Mouse (Mus musculus) liver, adult 2 months (tissue): ENCODE data around the gene Btnl2. TPM values are rescaled to one million over a fixed set of nuclear protein-coding genes. Genes with fewer than 3 reads are reported as not detected.
A peak's percentile ranks its signal among the peaks of the same experiment; 100 is the strongest.

Source experiments
- DNase-seq: peaks from one replicate; pipeline ENCODE4 v3.0.0-alpha.2; 2011; ENCODE audit warnings: low read depth, low spot score; ENCODE audit errors: extremely low read depth
- H3K27ac ChIP-seq: fragments of 200-500 bp; replicated peaks from 2 replicates; pipeline ENCODE4 v1.5.1; 2012; ENCODE audit warnings: low read depth, mild to moderate bottlenecking, control low read depth, inconsistent platforms, low read length; ENCODE audit not compliant: insufficient read depth
- H3K27me3 ChIP-seq: fragments of 200-500 bp; 2 replicates; pipeline ENCODE4 v1.6.1; 2012; ENCODE audit warnings: mild to moderate bottlenecking, moderate library complexity, low read length, inconsistent platforms; ENCODE audit not compliant: control insufficient read depth, insufficient read depth
- H3K36me3 ChIP-seq: fragments of 200-500 bp; 2 replicates; pipeline ENCODE4 v1.6.1; 2012; ENCODE audit warnings: low read length, inconsistent platforms; ENCODE audit not compliant: control insufficient read depth, insufficient read depth
- H3K4me1 ChIP-seq: fragments of 200-500 bp; 2 replicates; pipeline ENCODE4 v1.6.1; 2011; ENCODE audit warnings: low read length; ENCODE audit not compliant: control insufficient read depth, insufficient read depth
- H3K4me3 ChIP-seq: fragments of 200-500 bp; 2 replicates; pipeline ENCODE4 v1.5.1; 2011; ENCODE audit warnings: low read depth, mild to moderate bottlenecking, control low read depth, low read length, moderate library complexity; ENCODE audit not compliant: insufficient read depth
- H3K79me2 ChIP-seq: fragments of 200-500 bp; 2 replicates; pipeline ENCODE4 v1.6.1; 2012; ENCODE audit warnings: inconsistent platforms, mild to moderate bottlenecking, low read length, moderate library complexity; ENCODE audit not compliant: control insufficient read depth, insufficient read depth
- H3K9ac ChIP-seq: fragments of 200-500 bp; 2 replicates; pipeline ENCODE4 v1.6.1; 2012; ENCODE audit warnings: low read depth, mild to moderate bottlenecking, control low read depth, inconsistent platforms, low read length
- CTCF ChIP-seq: fragments of 200-500 bp; IDR thresholded peaks from 2 replicates; pipeline ENCODE4 v1.5.1; 2011; ENCODE audit warnings: low read depth, low read length, control low read depth
- POLR2A ChIP-seq: fragments of 200-500 bp; IDR thresholded peaks from 2 replicates; pipeline ENCODE4 v1.6.1; 2011; ENCODE audit warnings: low read length, control low read depth; ENCODE audit not compliant: insufficient read depth; ENCODE audit errors: extremely low read depth
- WGBS: fragments of 180-500 bp; shearing (Covaris S2); methylation state at CpG from one replicate; pipeline ENCODE4 v1.1.7; 2018; 5-methylcytosine and 5-hydroxymethylcytosine counted together
- polyA plus RNA-seq: library from polyadenylated mRNA; depleted of rRNA; stranded (reverse); fragments of >200 nt; gene quantifications from 2 replicates; pipeline ENCODE4 v1.2.3, GENCODE M21; 2012
- total RNA-seq: library from RNA; depleted of rRNA; stranded (reverse); fragments of >200 nt; gene quantifications from 2 replicates; pipeline ENCODE4 v1.2.3, GENCODE M21; 2014

Btnl2 gene
- total and polyA plus RNA-seq, 2 experiments: 0.09 TPM; not detected in 1

GRCm38 (mm10) chr17:34384699-34385098 lies 30.1 kb downstream of the Btnl2 start:
- H3K27me3 ChIP-seq: no peaks in the 10 kb centered on the region; the same call in 1 of the 2 replicates
- no peak for DNase-seq
- no peak overlapping the region for H3K27ac ChIP-seq
- no peaks in the 10 kb centered on the region for H3K4me1 ChIP-seq
- H3K79me2 ChIP-seq: no peaks in the 10 kb centered on the region
- WGBS: 80% methylated on average over 3 of the region's 3 CpGs
- no peak for TF ChIP-seq CTCF
- TF ChIP-seq POLR2A: no peak
- no peak overlapping the region for H3K9ac ChIP-seq
- H3K4me3 ChIP-seq: no peak overlapping the region
- no peaks in the 10 kb centered on the region for H3K36me3 ChIP-seq

- Histone ChIP-seq H3K27ac (no peak overlapping the region), H3K27me3 (no peaks in the 10 kb centered on the region; the same call in 1 of the 2 replicates), H3K4me3 (no peak overlapping the region), H3K79me2 (no peaks in the 10 kb centered on the region), H3K36me3 (no peaks in the 10 kb centered on the region), H3K9ac (no peak overlapping the region), H3K4me1 (no peaks in the 10 kb centered on the region)
- WGBS: 80% methylated on average over 2 of the region's 2 CpGs
- DNase-seq: no peak
- no peak for TF ChIP-seq CTCF
- no peak for TF ChIP-seq POLR2A
Observed at GRCm38 (mm10) chr17:34386656-34387055, 32.0 kb downstream of the Btnl2 start.

GRCm38 (mm10) chr17:34388513-34388912 lies 33.9 kb downstream of the Btnl2 start:
- H3K9ac ChIP-seq: no peak overlapping the region
- WGBS: 42% methylated on average over 4 of the region's 4 CpGs
- no peaks in the 10 kb centered on the region; the same call in 1 of the 2 replicates for H3K27me3 ChIP-seq
- peak; percentile 41 for DNase-seq
- no peaks in the 10 kb centered on the region for H3K79me2 ChIP-seq
- no peaks in the 10 kb centered on the region for H3K36me3 ChIP-seq
- no peak overlapping the region for H3K4me3 ChIP-seq
- peak; percentile 73 for TF ChIP-seq CTCF
- TF ChIP-seq POLR2A: no peak
- H3K4me1 ChIP-seq: no peaks in the 10 kb centered on the region
- no peak overlapping the region for H3K27ac ChIP-seq

GRCm38 (mm10) chr17:34391507-34391906 lies 36.9 kb downstream of the Btnl2 start:
- no peak overlapping the region for H3K27ac ChIP-seq
- TF ChIP-seq CTCF: no peak
- no peak for TF ChIP-seq POLR2A
- 60% methylated on average over 7 of the region's 7 CpGs for WGBS

GRCm38 (mm10) chr17:34392321-34392720 lies 37.7 kb downstream of the Btnl2 start:
- WGBS: 8% methylated on average over 24 of the region's 24 CpGs
- no peak overlapping the region for H3K4me3 ChIP-seq
- H3K27ac ChIP-seq: no peak overlapping the region

More at GRCm38 (mm10) chr17:34391507-34391906, 36.9 kb downstream of the Btnl2 start:
- no peaks in the 10 kb centered on the region for H3K36me3 ChIP-seq
- no peaks in the 10 kb centered on the region for H3K27me3 ChIP-seq
- H3K79me2 ChIP-seq: no peaks in the 10 kb centered on the region
- H3K4me1 ChIP-seq: no peaks in the 10 kb centered on the region
- no peak overlapping the region for H3K9ac ChIP-seq
- H3K4me3 ChIP-seq: no peak overlapping the region
- DNase-seq: no peak

GRCm38 (mm10) chr17:34397357-34397756 lies 42.7 kb downstream of the Btnl2 start:
- Histone ChIP-seq H3K79me2 (no peaks in the 10 kb centered on the region), H3K9ac (no peak overlapping the region), H3K4me3 (no peak overlapping the region), H3K27ac (no peak overlapping the region), H3K27me3 (0 out of 2 replicates have a peak, but pooled peaks cover 2% of the 10 kb centered on the region), H3K36me3 (no peaks in the 10 kb centered on the region), H3K4me1 (no peaks in the 10 kb centered on the region)
- WGBS: 63% methylated on average over 5 of the region's 5 CpGs
- TF ChIP-seq CTCF (peak; percentile 34), POLR2A (no peak)
- DNase-seq: no peak

More at GRCm38 (mm10) chr17:34392321-34392720, 37.7 kb downstream of the Btnl2 start:
- H3K9ac ChIP-seq: no peak overlapping the region
- DNase-seq: peak; percentile 7
- no peaks in the 10 kb centered on the region for H3K27me3 ChIP-seq
- H3K4me1 ChIP-seq: no peaks in the 10 kb centered on the region
- no peaks in the 10 kb centered on the region for H3K36me3 ChIP-seq
- TF ChIP-seq CTCF: no peak
- no peak for TF ChIP-seq POLR2A
- no peaks in the 10 kb centered on the region for H3K79me2 ChIP-seq
